Mouse (Mus musculus) layer of hippocampus, adult 8-10 months (tissue): Measurements from ENCODE around the gene Minos1. TPM values are rescaled to one million over a fixed set of nuclear protein-coding genes. Genes with fewer than 3 reads are reported as not detected.

Experiments used
- DNase-seq, 2 experiments: peaks; one replicate each; pipeline ENCODE4 v3.0.0; 2022; ENCODE audit warnings: low spot score in 2 of 2
- total RNA-seq, 4 experiments: library from RNA; stranded (reverse); gene quantifications; 2 replicates each; pipeline ENCODE4 v1.2.4; 2022

Minos1 gene
- total RNA-seq, 4 experiments from 2014 or later, result 187 to 234 (median 208) TPM

DNA sequence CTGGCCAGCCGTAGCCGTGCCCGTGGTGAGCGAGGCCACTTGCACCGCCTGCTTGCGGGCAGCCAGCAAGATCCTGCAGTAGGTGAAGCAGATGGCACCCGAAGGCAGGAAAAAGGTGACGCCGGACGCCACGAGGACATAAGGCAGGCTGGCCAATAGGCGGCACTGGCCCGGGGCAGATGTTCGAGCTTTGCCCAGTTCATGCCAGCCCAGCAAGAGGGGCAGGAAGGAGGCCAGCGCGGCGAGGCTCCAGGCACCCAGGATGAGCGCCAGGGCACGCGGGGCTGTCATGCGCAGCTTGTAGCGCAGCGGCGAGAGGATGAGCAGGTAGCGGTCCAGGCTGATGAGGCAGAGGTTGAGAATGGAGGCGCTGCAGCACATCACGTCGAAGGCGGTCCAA lies 56.9 kb downstream of the Minos1 start:
- DNase-seq, result no peak

DNA sequence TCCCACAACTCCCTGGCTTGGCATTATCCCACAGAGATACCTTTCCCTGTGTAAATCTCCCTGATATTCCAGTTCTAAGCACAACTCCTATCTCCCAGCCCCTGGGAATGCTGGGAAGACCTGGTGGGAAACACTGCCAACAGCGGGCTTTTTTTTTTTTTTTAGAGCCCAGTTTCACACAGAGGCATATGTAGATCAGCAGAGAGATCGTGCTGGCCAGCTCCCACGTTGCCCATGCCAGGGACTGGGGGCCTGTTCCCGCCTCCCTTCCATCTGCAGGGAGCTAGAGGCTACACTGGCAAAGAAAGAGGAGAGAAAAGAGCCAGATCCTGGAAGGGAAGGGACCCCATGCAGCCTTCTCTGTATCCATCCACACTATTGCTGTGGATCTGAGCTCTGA lies 62.6 kb downstream of the Minos1 start:
- DNase-seq, result peak; percentile 71 to 72

DNA sequence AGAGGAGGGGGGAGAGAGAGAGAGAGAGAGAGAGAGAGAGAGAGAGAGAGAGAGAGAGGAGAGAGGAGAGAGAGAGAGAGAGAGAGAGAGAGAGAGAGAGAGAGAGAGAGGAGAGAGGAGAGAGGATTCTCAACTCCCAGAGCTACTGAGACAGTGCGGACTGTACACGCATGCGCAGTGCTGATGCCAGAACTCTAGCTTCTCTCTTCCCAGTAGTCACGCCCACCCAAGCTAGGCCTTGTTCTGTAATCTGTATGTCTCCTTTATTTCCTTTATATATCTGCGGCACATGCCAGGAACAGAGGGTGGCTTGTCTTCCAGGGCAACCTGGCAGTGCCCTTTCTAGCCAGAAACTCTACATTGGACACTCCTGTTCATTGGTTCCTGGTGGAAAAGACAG lies 66.1 kb downstream of the Minos1 start:
- no peak for DNase-seq

DNA sequence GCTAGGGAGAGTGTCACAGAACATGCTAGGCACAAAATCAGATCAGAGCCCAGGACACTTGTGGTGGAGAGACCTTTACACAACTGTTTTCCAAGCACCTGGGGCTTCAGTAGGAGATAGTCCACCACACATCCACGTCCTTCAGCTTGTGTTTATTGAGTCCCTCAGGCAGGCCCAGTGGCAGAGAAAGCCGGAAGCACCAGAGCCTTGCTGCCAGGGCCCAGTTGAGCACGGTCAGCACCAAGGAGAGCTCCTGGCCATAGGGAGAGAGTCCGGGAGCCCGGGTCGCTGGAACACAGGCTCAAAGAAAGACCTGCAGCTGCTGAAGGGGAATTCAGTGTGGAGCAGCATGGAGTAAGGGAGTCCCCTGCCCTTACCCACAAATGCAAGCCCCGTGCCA lies 71.3 kb downstream of the Minos1 start:
- no peak for DNase-seq

DNA sequence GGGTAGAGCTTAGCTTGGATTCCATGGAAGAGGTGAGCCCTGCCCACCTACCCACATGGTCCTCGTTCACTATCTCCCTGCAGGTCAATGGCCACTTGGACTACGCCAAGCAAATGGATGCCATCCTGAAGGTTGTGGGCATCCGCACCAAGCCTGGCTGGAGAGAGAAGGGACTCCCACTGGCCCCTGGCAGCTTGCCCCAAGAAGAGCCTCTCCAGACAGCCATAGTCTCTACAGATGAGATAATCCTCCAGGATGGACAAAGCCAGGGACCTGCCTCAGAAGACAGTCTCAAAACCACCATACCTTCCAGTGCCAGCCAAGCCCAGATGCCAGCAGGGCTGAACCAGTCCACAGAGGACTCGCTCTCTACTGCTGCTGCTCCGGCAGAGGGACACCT lies 72.9 kb downstream of the Minos1 start:
- no peak for DNase-seq

DNA sequence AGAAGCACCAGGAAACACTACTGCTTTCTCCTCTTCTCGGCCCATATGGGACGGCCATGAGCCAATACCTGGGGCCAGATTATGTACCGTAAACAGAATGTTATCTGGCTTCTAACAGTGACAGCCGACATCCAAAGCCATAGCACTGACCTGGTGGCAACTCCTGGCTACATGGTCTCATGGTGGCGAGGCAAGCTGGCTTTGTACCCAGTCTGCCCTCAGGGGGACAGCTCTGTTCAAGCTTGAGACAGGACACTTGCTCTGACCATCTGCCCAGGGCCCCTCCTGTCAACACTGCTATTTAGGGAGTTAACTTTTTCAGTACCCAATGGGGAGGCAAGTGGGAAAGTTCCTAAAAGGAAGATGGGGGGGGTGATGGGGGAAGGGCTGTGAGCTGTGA lies 73.6 kb downstream of the Minos1 start:
- DNase-seq, result no peak

DNA sequence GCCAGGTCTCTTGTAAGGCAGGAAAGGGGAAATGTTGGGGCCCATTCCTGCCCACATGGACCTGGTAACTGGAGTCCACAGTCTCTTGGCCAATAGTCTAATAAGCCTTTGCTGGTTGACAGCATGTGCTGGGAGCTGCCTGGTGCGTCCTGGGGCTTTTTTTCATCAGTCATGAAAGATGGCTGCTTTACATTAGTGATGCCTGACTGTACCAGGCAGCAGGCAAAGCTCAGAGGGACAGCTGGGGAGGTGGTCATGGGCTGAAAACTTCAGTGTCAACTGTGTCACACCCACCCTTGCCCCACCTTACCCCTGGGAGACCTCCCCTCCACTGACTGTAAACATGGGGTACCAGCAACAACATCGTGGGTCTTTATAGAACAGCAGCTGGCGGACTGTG lies 75.2 kb downstream of the Minos1 start:
- DNase-seq, result no peak

DNA sequence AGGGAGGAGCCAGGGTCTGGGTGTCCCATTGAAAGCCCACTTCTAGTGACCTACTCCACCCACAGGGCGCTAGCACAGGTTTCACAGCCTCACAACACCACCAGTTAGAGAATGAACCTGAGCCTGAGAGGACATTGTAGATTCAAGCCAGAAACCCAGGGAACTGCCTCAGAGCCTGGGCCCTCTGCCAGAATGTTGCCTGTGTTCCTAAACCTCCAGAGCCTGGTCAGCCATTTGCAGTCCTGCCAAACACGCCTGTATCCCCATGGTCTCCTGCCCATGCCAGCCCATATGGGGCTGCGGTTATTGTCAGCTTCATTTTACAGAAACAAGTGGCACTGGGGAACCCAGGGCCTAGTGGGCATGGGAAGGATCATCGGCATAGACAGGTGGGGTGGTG lies 75.6 kb downstream of the Minos1 start:
- DNase-seq, result no peak

DNA sequence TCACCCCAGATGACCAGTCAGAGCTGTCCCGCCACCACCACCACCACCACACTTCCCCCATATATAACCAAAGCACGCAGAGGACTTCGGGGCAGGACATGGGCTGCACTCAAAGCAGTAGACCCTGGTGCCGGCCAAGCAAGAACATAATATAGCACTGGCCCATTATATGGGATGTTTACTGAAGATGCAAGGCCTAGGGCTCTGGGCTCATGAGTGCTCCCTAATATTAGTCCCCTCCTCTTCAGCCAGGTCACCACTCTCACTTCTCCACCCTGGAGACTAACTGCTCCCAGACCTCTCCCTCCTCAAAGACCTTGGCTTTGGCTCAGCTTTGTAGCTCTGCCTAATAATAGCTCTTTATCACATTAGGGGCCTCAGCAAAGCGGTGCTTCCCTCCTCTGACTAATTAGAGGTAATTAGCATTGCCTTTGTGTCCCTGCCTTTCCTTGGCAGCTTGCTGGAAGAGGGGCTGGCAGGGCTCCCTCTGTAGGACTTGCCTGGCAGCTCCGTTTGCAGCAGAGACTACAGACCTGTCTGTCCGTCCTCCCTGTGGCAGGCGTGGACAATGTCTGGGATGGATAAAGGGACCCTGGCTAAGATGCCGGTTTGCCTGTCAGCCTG lies 76.5 kb downstream of the Minos1 start:
- peak; percentile 70 to 71 for DNase-seq

DNA sequence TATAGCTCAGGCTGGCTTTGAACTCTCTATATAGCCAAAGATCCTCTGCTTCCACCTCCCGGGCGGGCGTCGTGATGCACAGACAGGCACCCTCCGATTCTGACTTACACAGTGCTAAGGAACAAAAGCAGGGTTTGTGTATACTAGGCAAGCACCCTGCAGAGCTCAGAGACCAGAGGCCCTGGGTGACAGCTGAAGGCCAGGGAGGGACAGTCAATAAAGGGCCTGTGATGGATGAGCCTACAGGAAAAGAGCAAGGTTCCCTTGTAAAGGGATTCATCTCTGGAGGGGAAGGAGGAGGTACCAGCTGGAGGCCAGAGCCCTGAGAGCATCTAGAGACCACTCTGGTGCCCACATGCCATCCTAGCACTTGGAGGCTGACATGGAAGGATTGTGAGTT lies 77.5 kb downstream of the Minos1 start:
- DNase-seq, result no peak

DNA sequence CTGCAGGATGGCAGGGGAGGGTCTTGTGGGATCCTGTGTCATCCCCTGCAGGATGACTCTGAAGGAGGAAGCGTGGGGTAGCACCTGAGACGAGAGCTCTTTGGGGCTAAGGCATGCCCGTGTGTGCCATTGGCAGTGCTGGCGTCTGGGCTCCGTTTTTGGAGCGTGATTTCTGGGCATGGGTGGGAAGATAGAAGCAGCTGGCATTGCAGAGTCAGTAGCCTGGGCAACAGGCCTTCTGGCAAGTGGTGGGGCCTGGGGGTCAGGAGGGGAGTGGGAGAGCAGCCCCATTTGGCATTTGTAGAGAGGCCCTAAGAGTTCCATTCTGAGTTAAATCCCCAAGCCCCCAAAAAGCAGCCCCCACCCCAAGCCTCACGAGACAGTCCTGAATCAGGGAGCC lies 78.1 kb downstream of the Minos1 start:
- DNase-seq, result no peak

Other genes with a start within 250 kb of the Minos1 start
- 10 to 100 TPM; 10.2 to 13.0 (median 12.3) TPM for gene Otud3, start 217.2 kb downstream of the Minos1 start, total RNA-seq
- gene Rnf186, start 164.0 kb downstream of the Minos1 start, total RNA-seq, result not detected
- 1 to 10 TPM; 2.3 to 5.4 (median 4.1) TPM for gene Tmco4, start 158.2 kb downstream of the Minos1 start, total RNA-seq
- 1 to 10 TPM; 7.0 to 8.3 (median 8.0) TPM for gene Htr6, start 55.5 kb downstream of the Minos1 start, total RNA-seq
- gene Nbl1, start 38.1 kb downstream of the Minos1 start, total RNA-seq, result 10 to 100 TPM; 72.3 to 84.6 (median 79.2) TPM
- 100 to 1,000 TPM; 355 to 394 (median 369) TPM for gene Capzb, start 61.8 kb upstream of the Minos1 start, total RNA-seq
- gene Pqlc2, start 179.6 kb upstream of the Minos1 start, total RNA-seq, result 10 to 100 TPM; 13.0 to 17.7 (median 16.4) TPM
- gene Akr7a5, start 179.6 kb upstream of the Minos1 start, total RNA-seq, result 10 to 100 TPM; 25.5 to 34.0 (median 30.5) TPM
- gene Mrto4, start 221.5 kb upstream of the Minos1 start, total RNA-seq, result 10 to 100 TPM; 48.6 to 50.9 (median 49.8) TPM
- gene Emc1, start 221.5 kb upstream of the Minos1 start, total RNA-seq, result 10 to 100 TPM; 87.6 to 97.3 (median 92.2) TPM
- gene Ubr4, start 221.5 kb upstream of the Minos1 start, total RNA-seq, result 100 to 1,000 TPM; 155 to 193 (median 170) TPM